Mouse (Mus musculus) thymus, adult 2 months (tissue): ENCODE measurements at regions not wholly inside any gene's neighbourhood (a gene's known extent, or its start where the extent isn't known, plus 50 kb on each side); places are given as distances from the start of the nearest gene placed in this dataset.

Experiments used
- CTCF ChIP-seq: fragments of 200-500 bp; IDR thresholded peaks from 2 replicates; pipeline ENCODE4 v1.5.1; 2012; ENCODE audit warnings: mild to moderate bottlenecking, control low read depth, low read length, moderate library complexity, borderline replicate concordance; ENCODE audit not compliant: control insufficient read depth, poor library complexity, insufficient read depth; ENCODE audit errors: extremely low read depth
- POLR2A ChIP-seq: fragments of 200-500 bp; IDR thresholded peaks from 2 replicates; pipeline ENCODE4 v1.6.1; 2012; ENCODE audit warnings: mild to moderate bottlenecking, low read length, control low read depth, moderate library complexity; ENCODE audit not compliant: control insufficient read depth, poor library complexity, insufficient read depth; ENCODE audit errors: extremely low read depth

DNA sequence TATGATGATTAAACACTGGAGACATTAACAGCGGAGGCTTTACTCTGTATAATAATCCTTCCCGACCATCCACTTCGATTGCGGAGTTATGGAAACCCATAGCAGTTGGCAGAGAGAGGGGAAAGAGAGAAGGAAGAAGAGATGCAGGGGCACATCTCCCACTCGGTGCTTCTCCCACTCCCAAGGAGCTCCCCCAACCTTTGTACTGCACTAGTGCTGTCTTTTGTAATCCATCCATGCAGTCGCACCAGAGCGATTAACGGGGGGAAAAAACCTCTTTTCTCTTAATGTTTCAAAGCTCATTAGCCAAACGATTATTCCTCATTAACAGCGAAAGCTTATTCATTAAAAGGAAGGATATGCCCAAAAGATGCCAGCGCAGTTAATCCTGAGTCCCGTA, 244.6 kb upstream of the Pmfbp1 start:
- TF ChIP-seq CTCF (no peak), POLR2A (no peak)
